Mouse (Mus musculus) kidney, adult 9 months (tissue): ENCODE measurements around the gene Fcgbp.
"Not testable (repeated sequence)": the region's sequence is repeated elsewhere in the genome, so short reads cannot be mapped to it uniquely, and the experiment has no call there.

Source experiments
- DNase-seq: peaks from one replicate; pipeline ENCODE4 v3.0.0; 2022

Fcgbp gene

GRCm38 (mm10) chr7:28151584-28152221, 80.7 kb downstream of the Fcgbp start:
- DNase-seq = peak; percentile 41

GRCm38 (mm10) chr7:28153595-28153994, 82.6 kb downstream of the Fcgbp start:
- DNase-seq = not testable (repeated sequence)

DNA sequence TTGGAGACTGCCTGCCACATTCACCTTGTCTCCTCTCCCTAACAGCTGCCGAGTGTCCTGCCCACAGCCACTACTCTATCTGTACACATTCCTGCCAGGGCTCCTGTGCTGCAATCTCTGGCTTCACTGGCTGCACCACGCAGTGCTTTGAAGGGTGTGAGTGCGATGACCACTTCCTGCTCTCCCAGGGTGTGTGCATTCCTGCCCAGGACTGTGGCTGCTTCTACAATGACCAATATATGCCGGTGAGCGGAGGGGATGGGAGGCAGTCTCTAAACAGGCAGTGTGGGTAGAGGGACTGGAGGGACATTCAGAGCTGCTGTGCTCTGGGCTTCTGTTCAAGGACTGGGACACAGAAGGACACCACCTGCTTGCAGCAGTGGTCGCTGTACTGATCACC, 88.3 kb downstream of the Fcgbp start:
- DNase-seq = no peak

- DNase-seq = no peak
These were observed 88.9 kb downstream of the Fcgbp start for GRCm38 (mm10) chr7:28159893-28160292.

GRCm38 (mm10) chr7:28161163-28161749, 90.2 kb downstream of the Fcgbp start:
- DNase-seq = no peak

DNA sequence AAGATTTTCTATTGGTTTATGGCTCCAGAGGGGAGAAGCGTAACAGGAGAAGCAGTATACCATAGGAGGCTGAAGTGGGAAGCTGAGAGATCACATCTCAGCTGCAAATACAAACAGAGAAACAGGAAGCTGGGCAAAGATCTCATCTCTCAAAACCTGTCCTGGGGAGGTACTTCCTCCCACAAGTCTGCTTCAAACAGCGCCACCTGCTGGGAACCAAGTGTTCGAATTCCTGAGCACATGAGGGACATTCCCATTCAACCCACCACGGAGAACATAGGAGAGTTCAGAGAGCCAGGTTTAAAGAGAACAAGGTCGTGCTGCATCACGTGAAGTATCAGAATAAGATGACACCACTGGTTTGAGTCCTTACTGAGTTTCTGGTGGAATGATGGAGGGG, 94.4 kb downstream of the Fcgbp start:
- DNase-seq = no peak

DNA sequence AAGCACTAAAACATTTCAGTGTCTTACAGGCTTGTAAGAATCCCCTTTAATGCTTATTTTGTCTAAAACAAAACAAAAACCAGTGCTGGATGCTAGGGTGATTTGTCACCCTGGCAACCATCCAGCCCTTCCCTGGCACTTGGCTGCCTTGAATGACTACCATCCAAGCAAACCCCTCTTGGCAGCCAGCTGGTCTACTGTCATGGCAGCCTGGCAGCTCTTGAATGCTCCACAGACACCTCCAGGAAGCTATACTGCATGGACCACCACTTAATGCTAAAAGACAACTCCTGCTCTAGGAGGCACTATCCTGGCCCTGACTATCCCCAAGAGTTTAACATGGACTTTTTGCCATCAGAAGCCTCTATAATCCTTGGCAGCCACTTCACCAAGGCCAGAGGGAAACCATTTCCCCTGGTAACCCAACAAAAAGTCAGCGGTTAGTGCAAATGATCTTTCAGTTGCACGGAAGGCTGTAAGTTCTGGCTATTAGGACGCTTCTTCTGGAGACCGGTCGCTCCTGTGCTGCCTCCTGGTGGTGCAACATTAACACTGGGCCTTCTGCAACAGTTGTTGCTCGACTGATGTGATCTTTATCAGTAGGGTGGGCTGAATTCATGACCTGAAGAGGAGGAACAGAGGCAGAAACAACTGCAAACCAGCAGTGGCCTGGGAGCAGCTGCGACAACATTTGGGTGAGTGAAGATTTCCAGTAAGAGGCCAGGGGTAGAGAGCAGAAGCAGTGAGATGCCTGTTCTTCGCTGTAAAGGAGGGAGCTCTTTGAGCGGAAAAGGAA, 97.5 kb downstream of the Fcgbp start:
- peak; percentile 75 for DNase-seq

DNA sequence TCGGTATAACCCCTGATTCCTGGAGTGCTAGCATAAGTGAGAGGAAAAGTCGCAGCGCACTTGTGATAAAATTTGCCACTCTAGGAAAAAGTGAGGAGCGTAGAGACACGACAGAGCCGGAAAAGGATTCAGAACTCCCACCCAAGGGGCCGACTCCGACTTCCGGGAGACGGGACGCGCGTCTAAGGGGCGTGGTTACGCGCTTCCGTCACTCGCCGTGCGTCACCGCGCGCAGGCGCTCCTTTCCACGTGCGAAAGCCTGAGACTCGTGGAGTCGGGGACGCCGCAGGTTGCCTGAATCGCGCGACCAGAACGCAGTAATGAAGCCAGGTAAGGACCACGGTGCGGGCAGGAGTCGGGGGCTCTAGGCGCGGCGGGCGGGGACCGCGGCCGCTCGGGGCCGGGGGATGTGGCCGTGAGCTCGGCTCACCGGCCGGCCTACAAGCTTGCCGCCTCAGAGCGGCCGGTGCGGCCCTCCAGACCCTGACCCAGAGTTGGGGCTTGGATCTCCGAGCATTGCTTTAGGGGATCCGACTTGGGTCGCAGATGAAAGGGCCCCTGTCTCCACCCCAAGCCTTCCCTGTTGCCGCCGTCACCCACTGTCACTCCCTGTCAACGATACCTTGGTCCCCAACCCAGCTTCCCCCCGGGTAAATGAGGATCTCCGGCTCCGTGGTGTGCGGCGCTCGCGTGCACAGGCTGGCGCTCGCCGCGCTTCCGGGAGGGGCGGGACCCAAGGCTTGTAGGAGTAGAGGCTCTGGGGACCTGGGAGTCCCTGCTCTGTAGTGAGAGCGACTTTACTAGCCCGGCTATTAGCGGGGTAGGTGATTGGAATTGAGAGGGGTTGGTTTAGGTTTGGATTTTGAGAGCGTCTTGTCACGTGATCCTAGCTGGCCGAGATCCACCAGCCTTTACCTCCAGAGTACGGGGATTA, 98.7 kb downstream of the Fcgbp start, which contains the start of gene Fbl:
Fbl (plus strand) TSS at position 222 of the 934 bp plus-strand sequence.
- peak; percentile 92 for DNase-seq
